Mouse (Mus musculus): ENCODE results near the gene 4930447C04Rik. TPM values are rescaled to one million over a fixed set of nuclear protein-coding genes. Genes with fewer than 3 reads are reported as not detected.

The 4930447C04Rik gene
- 1 to 10 TPM; 2.9 to 3.9 TPM for total RNA-seq (2021)
- long read RNA-seq, experiment 1: 0 reads
- long read RNA-seq, experiment 2: 0 reads

DNA sequence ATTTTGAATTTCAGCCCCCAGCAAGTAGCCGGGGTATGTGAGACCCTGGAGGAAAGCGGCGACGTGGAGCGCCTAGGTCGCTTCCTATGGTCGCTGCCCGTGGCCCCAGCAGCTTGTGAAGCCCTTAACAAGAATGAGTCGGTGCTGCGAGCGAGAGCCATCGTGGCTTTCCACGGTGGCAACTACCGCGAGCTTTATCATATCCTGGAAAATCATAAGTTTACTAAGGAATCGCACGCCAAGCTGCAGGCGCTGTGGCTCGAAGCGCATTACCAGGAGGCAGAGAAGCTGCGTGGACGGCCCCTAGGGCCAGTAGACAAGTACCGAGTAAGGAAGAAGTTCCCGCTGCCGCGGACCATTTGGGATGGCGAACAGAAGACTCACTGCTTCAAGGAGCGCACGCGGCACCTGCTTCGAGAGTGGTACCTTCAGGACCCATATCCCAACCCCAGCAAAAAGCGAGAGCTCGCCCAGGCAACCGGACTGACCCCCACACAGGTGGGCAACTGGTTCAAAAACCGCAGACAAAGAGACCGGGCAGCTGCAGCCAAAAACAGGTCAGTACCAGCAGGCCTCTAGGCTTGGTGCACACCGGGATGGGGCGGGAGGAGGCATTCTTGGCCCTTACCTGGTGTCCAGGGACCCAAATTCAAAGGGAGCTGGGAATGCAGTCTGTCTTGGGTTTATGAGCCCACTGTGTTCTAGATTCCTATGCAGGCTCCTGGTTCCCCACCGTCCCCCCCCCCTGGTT is at the start of gene 4930447C04Rik:
Gene 4930447C04Rik, minus strand, starts transcription at position 704 of the 751 bp plus-strand sequence.
- DNase-seq (ENCODE audit: low spot score in 2 of 2): no peak

- DNase-seq (ENCODE audit: low spot score in 2 of 2): peak in 1 of 2 experiments; percentile 36
These were observed 42.7 kb upstream of the 4930447C04Rik start for GRCm38 (mm10) chr12:72983071-72983857.

- no peak for DNase-seq (ENCODE audit: low spot score in 2 of 2)
These were observed 42.0 kb upstream of the 4930447C04Rik start for GRCm38 (mm10) chr12:72982616-72983015.

DNA sequence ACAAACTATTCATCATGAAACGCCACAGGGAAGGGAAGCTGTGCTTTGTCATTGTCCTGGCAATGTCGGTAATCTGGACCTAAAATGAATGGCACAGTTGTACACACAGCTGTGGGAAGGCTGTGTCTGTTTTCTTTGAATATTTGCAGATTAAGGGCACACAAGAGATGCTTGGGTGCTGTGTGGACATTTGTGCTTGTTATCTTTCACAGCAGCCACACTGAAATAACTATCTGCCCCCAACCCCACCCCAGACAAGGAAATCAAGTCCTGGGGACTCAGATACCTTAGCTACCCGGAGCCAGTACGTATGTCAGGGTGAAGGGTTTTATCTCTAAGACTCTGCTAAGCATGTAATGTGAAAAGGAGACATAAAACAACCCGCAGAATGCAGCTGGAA is 38.7 kb upstream of the 4930447C04Rik start:
- DNase-seq (ENCODE audit: low spot score in 2 of 2): no peak

- DNase-seq (ENCODE audit: low spot score in 2 of 2): no peak
These were observed 37.3 kb upstream of the 4930447C04Rik start for GRCm38 (mm10) chr12:72977851-72978250.

DNA sequence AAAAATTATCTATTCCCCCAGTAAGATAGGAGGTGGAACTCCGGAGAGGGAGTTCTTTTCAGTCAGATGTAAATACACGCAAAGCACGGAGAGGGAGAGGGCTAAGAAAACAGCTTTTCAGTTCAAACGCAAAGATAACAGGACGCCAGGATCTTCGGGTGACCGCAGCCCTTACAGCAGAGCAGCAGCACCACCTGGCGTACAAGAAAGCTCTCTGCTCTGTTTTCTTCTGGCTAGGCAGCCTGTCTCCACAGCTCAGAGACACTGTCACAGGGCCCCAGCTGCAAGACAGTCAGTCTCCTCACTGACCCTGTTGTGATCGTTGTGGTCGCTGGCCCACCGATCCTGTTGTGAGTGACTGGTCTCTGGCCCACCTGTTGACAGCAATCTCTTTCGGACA is 36.1 kb upstream of the 4930447C04Rik start:
- DNase-seq (ENCODE audit: low spot score in 2 of 2): peak; percentile 32 to 71

DNA sequence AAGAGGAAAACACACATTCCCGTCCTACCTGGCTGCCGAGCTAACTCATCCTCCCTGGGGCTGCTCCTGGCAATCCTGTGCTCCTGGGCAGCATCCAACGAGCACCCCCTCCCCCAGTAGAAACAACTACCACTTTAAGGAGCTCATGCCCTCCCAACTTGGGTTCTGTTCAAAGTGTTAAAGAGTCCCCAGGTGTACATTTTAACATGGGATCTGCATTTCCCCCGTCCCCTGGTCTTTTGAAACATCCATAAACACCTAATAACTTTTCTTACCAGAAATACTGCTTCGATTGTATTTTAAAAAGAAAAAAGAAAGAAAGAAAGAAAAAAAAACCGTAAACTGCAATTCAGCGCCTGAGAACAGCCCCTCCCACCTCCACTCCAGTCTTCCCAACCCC is 35.6 kb upstream of the 4930447C04Rik start:
- no peak for DNase-seq (ENCODE audit: low spot score in 2 of 2)

DNA sequence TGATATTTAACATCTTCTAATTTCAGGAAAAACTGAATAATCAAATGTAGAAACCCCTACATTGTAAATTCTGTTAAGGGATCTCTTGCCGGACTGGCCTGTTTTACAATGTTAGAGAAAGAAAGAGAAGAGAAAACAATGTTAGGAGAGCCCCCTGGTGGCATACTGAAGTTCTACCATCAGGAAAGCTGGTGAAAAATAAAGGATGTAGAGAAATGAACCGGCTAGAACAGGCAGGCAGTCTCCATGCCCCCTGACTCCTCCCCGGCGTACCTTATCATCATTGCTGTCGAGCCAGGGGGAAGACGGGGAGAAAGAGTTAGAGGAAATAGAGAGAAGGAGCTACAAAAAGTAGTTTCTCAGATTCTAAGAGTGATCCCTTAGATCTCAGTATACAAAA is 32.6 kb upstream of the 4930447C04Rik start:
- DNase-seq (ENCODE audit: low spot score in 2 of 2): peak; percentile 23 to 42

GRCm38 (mm10) chr12:72970620-72971019 is 30.0 kb upstream of the 4930447C04Rik start:
- no peak for DNase-seq (ENCODE audit: low spot score in 2 of 2)

DNA sequence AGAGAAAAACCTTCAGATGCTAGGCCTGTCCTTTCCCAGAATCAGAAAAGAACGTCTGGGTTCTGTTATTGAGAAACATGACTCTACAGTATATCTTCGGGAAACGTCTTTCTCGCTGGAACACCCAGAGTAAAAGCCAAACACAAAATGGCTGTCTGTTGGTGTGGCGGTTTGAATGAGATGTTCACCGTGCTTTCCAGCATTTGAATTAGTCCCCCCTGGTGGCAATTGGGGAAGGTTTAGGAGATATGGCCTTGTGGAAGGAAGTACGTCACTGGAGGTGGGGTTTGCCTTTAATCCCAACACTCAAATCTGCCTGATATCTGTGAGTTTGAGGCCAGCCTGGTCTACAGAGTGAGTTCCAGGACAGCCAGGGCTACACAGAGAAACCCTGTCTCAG is 27.0 kb upstream of the 4930447C04Rik start:
- DNase-seq (ENCODE audit: low spot score in 2 of 2): no peak

DNA sequence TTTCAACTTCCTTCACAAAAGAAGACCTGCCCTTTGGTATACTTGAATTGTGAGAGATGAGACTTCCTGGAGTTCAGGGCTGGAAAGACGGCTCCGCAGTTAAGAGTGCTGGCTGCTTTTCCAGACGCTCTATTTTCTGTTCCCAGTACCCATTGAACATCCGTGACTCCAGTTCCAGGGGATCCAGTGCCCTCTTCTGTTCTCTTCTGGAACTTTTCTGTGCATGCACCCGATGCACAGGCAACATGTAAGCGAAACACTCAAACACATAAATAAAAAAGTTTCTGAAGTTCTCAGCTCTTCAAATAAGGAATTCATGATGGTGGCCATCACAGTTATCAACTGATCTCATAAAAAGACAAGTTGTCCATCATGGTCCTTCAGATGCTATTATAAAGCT is 22.2 kb upstream of the 4930447C04Rik start:
- no peak for DNase-seq (ENCODE audit: low spot score in 2 of 2)

DNA sequence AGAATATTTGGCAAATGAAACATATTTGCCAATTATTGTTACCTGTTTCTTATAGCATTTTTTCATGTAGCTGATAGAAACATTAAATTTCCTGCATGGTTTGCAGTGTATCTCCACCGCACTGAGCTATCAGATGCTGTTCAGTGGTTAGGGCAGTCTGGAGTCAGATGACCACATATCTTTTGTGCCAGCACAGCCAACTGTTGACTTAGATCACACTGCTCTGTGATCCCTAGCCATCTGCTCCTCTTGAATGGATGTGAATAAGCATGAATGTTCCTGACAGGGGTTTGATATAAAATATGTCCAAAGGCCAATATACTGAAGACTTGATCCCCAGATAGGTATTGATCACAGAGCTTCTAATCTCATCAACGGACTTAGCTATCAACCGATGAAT is 17.9 kb upstream of the 4930447C04Rik start:
- no peak for DNase-seq (ENCODE audit: low spot score in 2 of 2)

- DNase-seq (ENCODE audit: low spot score in 2 of 2): no peak
These were observed 17.4 kb upstream of the 4930447C04Rik start for GRCm38 (mm10) chr12:72957829-72958424.

GRCm38 (mm10) chr12:72954906-72955305 is 14.3 kb upstream of the 4930447C04Rik start:
- no peak for DNase-seq (ENCODE audit: low spot score in 2 of 2)

- DNase-seq (ENCODE audit: low spot score in 2 of 2): no peak
These were observed 13.3 kb upstream of the 4930447C04Rik start for GRCm38 (mm10) chr12:72953858-72954257.

- no peak for DNase-seq (ENCODE audit: low spot score in 2 of 2)
These were observed 12.5 kb upstream of the 4930447C04Rik start for GRCm38 (mm10) chr12:72953089-72953488.

DNA sequence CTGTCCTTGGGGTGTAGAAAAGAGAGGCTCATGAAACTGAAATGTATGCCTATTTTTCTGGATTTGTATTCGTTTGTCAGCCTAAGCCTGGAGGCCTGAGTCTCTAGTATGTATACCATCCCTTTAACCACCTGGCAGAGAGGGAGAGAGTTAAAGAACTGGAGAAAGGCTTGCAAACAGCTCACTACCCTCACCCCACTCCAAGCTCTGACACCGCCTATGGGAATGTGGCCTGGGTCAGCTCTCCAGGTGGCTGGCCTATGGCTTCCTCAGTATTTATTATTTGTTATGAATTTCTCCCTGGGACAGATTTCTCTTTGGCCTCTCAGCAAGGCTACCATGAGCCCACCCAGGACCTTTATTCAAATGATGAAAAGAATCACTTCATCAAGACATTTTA is 6.8 kb upstream of the 4930447C04Rik start:
- no peak for DNase-seq (ENCODE audit: low spot score in 2 of 2)

DNA sequence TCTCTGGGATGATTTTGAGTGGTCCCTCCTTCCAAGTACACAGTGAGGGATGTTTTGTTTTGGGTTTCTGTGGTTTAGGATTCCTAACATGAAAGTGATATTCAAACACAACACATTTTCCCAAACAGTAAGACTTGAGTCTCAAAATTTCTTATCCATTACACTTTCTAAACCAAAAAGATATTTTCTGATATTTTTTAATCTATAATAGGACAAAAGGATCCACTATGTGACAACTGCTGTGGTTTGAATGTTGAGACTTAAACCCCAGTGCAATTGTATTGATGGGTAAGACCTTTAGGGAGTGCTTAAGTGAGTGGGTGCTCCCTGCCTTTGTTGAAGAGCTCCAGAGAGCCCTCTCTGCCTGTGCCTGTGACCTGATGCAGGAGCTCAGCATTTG is 6.2 kb upstream of the 4930447C04Rik start:
- no peak for DNase-seq (ENCODE audit: low spot score in 2 of 2)

DNA sequence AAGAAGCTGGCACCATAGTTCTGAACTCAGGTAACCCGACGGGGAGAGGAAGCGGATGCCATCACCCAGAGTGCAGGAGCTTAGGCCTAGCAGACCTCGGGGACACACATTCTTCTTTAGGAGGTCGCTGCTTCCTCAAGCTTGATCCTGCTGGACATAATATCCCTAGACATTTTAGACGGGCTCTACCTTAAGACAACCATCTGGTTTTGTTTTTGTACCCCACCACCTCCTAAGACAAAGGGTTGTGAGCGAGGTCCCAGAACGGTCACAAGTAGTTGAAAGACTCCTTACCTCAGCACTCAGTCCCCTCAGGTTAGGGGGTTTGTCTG is 5.5 kb upstream of the 4930447C04Rik start:
- no peak for DNase-seq (ENCODE audit: low spot score in 2 of 2)

DNA sequence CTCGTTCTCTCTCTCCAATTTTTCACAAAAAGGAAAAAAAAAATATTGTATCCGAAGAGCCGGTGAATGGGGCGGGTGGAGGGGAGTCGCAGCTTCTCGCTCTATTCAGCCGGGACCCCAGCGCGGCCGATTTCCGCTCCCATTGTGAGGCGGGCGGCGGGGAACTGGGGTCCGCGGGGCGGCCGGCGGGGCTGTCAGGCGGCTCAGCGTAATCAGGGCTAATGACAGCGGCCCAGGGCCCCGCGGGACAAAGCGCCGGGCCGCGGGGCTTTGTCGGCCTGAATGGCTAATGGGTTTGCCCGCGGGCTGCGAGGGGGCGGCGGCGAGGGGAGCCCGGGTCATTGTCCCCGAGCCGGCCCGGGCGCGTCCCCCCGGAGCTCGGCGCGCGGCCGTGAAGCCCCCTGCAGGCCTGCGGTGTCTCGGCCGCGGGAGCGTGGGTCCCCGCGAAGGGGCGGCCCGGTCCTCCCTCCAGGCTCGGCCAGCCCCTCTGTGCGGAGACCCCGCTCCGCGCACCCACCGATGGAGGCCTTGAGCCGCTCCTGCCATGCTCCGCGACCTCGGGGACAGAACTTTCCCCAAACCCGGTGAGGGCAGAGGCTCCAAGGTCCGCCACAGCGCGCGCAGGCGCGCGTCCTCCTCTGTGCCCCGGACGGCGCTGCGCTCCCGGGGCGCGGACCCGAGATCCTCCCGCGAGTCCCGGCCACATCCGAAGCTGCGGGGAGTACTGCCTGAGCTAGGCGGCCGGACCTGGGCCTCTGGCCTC is 4.9 kb upstream of the 4930447C04Rik start:
- DNase-seq (ENCODE audit: low spot score in 2 of 2): peak in 1 of 2 experiments; percentile 12

All from gastrocnemius, postnatal 4 days (tissue).